Mouse (Mus musculus) urinary bladder, adult 2 months (tissue): ENCODE data around the gene Abca1. TPM values are rescaled to one million over a fixed set of nuclear protein-coding genes. Genes with fewer than 3 reads are reported as not detected.

ENCODE experiments used
- DNase-seq: peaks from one replicate; pipeline ENCODE4 v3.0.0; 2022; ENCODE audit warnings: low spot score
- polyA plus RNA-seq: library from polyadenylated mRNA; depleted of rRNA; stranded (reverse); fragments of >200 nt; gene quantifications from 2 replicates; pipeline ENCODE4 v1.2.3, GENCODE M21; 2012; rRNA removed

Gene Abca1
- polyA plus RNA-seq, 1 experiment = 26.4 TPM

DNA sequence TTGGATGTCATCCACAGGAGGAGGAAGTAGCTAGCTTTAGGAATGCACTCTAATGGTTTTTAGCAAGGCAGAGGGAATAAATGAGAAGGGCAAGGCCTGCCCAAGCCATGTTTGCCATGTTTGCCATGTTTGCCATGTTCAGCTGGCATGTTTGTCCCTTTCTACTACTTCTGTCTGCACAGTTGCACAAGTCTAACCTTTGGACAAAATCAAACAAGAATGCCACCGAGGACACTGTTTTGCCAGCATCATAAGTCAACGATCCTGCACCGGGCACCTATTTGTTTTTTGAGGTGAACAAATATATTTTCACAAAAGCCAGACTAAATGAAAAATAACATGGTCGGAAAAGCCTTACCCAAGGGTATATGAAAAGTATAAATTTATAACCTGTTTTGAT, 149.8 kb downstream of the Abca1 start:
- no peak for DNase-seq

DNA sequence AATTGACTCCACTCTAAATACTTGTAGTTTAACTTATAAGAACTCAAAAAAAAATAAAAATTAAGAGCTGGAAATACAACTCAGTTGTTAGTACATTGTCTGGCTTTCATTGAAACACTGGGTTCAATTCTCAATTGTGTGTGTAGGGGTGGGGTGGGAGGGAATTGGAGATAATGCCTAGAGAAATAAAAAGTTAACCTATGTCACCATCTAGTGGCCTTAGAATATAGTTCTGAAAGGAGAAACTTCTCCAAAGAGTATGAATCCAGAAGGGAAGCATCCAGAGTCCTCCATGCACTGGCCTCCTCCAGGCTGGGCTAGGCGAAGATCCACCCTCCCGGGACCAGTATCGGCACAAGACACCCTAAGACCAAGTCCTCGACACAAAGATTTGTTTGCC, 150.5 kb downstream of the Abca1 start:
- no peak for DNase-seq

DNA sequence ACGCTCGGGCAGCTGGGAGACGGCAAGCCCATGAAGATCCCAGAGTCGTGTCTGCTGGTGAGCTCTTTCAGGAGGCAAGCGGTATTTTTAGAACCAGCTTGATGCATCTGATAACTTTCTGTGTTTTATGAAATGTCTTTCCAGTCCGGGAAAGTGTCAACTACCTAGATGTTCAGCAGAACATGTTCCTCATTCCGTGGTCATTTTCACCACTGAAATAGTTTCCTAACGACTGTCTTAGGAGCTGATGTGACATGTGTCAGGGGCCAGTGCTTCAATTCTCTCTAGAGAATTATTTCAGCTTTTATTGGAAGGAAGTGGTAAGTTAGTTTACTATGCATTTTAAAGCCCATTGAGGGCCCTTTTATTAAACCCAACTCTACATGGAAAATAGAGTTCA, 159.5 kb downstream of the Abca1 start:
- DNase-seq = no peak

DNA sequence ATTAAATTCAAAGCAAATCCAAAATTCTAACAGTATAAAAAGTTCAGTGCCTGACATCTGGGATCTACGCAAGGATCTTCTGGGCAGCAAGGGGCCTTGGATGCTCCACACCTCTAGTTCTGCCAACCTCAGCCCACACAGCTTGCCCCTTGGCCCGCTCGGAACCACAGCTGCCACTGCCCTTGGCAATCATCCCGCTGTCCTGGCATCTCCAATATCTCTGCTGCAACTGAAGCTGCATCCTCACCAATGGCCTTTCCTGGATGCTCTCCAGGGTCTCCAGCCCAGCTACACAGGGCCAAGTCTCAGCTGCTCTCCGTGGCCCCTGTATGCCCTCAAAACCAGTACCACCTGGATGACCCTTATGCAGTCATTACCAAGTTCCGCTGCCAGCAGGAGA, 160.2 kb downstream of the Abca1 start:
- no peak for DNase-seq

DNA sequence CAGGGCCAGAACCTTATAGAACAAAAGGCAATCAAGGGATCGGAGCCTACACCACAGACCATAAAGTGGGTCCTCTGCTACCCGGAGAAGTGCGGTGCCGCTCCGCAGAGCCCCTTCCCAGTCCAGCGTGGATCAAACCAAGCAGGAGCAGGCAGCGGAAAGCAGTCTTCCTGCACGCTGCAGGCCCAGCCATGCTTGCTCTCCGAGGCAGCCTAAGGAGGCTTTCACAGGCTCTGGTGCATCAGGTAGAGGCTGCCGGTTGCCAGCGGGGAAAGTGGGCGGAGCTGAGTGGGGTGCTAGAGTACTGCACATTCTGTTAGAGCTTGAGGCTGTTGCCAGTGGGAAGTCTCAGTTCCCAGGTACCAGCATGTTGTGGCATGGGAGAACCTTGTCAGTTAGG, 170.4 kb downstream of the Abca1 start, which contains the start of gene Nipsnap3a:
Gene Nipsnap3a (plus strand): TSS at position 25 of the 400 bp plus-strand sequence.
- DNase-seq = no peak

DNA sequence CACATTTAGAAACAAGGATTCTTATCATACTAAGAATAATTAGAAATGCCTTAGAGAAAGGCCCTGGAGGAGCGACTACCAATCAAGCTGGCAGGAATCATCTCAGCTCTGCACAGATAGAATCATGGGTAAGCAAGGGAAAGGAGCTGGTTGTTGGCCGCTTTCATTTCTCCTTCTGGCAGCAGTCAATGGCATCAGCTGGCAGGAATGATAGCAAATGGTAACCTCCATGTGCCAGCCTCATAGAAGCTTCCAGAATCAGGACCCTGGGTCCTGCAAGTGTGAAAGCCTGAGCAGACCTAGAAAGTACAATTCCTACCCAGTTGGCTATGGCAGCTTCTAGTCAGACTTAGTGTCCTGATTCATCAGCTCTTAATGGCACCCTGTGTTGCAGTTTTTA, 173.4 kb downstream of the Abca1 start:
- DNase-seq = no peak

DNA sequence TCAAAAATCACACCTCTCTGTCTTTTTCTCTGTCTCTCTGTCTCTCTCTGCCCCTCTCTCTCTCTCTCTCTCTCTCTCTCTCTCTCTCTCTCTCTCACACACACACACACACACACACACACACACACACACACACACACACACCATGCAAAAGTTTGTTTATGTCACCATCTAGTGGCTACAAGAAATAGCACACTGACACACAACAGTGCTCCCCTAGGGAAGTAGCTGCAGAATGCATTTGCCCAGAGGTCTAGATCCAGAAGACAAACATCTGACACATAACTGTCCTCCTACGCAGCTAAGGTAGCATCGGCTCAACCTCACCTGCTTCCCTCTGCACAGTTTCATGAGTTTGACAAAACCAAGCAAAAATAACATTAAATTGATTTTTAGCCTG, 174.5 kb downstream of the Abca1 start:
- no peak for DNase-seq

Other genes with a start within 250 kb of the Abca1 start
- not detected in 2 replicates for gene Olfr272, start 240.7 kb downstream of the Abca1 start, polyA plus RNA-seq
- gene Olfr270, start 195.3 kb downstream of the Abca1 start, polyA plus RNA-seq = not detected in 2 replicates
- gene Nipsnap3a, start 170.6 kb downstream of the Abca1 start, polyA plus RNA-seq = not detected in 2 replicates
- 30.0 and 41.0 TPM in 2 replicates for gene Nipsnap3b, start 148.0 kb downstream of the Abca1 start, polyA plus RNA-seq